Mouse (Mus musculus) sigmoid colon, adult 10 weeks (tissue): ENCODE results near the gene Nptx2. TPM values are rescaled to one million over a fixed set of nuclear protein-coding genes. Genes with fewer than 3 reads are reported as not detected.

Experiments used
- polyA plus RNA-seq: library from polyadenylated mRNA; stranded (reverse); fragments of 350-450 nt; fragmentation: Illumina TruSeq; extraction: RNeasy Lipid Tissue Mini Kit (QIAGEN cat#74804); gene quantifications from one replicate; pipeline ENCODE4 v1.2.3, GENCODE M21; 2014; ENCODE audit warnings: low read depth, low replicate concordance

The Nptx2 gene
- not detected for polyA plus RNA-seq

DNA sequence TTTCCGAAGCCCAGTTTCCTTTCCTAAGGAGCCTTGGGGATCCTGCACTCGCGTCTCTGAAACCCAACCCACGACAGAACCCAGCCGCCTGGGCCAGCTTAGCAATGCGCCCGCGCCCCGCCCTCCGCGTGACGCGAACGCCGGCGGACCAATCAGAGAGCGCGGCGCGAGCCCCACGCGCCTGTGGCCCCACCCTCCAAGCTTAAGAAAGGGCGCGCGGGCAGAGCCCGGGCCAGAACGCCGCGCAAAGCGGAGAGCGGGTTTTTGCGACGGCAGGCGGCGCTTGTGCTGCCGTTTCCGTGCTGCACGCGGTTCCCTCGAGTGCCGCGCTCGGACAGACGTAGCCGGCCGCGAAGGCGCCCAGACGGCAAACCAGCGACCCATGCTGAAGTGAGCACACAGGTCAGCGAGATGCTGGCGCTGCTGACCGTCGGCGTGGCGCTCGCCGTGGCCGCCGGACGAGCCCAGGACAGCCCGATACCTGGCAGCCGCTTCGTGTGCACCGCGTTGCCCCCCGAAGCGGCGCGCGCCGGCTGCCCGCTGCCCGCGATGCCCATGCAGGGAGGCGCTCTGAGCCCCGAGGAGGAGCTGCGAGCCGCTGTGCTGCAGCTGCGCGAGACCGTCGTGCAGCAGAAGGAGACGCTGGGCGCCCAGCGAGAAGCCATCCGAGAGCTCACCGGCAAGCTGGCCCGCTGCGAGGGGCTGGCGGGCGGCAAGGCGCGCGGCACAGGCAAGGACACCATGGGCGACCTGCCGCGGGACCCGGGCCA lies at the start of gene Nptx2:
TSS of gene Nptx2 (plus strand) at position 250 of the 770 bp plus-strand sequence.

Other genes with a start within 250 kb of the Nptx2 start
- 296 TPM for gene Baiap2l1, start 187.8 kb upstream of the Nptx2 start, polyA plus RNA-seq
- 0.73 TPM for gene Tmem130, start 215.9 kb downstream of the Nptx2 start, polyA plus RNA-seq
- 7.4 TPM for gene Trrap, start 221.8 kb downstream of the Nptx2 start, polyA plus RNA-seq